Mouse (Mus musculus) cerebellum, adult 2 months (tissue): ENCODE data around the gene Mta3.

Experiments
- CTCF ChIP-seq: fragments of 200-500 bp; IDR thresholded peaks from 2 replicates; pipeline ENCODE4 v1.5.1; 2011; ENCODE audit warnings: low read depth, mild to moderate bottlenecking, control low read depth, low read length, moderate library complexity, borderline replicate concordance; ENCODE audit not compliant: insufficient read depth
- POLR2A ChIP-seq: fragments of 200-500 bp; IDR thresholded peaks from 2 replicates; pipeline ENCODE4 v1.6.1; 2011; ENCODE audit warnings: low read length, control low read depth, borderline replicate concordance; ENCODE audit not compliant: insufficient read depth

DNA sequence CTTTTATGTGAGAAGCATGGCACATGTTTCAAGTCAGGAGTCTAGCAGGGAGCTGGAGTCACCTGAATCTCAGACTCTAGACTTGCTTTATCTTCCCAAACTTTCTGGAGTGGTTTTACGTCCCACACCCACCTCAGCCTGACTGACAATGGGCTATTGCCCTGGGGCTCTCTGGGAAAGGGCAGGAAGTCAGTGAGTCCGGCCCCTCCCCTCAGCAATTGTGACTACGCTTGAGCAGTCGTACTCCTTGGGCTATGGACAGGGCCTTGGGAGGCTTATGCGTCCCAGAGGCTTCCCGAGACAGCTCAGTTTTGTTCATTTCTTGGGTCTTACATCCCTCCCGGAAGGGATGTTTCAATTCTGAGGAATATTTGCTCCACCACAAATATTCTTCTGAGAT is 159.4 kb downstream of the Mta3 start:
- TF ChIP-seq CTCF (no peak), POLR2A (no peak)
